Mouse (Mus musculus) skeletal muscle tissue, postnatal 0 days (tissue): Measurements from ENCODE around the gene Pdf. TPM values are rescaled to one million over a fixed set of nuclear protein-coding genes. Genes with fewer than 3 reads are reported as not detected.

ENCODE experiments used
- microRNA-seq, 2 experiments: library from miRNA; unstranded; fragments of <30 nt; microRNA quantifications; one replicate each; pipeline ENCODE4; 2016
- polyA plus RNA-seq: library from polyadenylated mRNA; unstranded; fragments of >200 nt; fragmentation: Nextera tagmentation; extraction: Ambion mirVana; gene quantifications from 2 replicates; pipeline ENCODE4 v1.2.1, GENCODE M21; 2015

Gene Pdf
- polyA plus RNA-seq: 37.3 and 40.0 TPM in 2 replicates

GRCm38 (mm10) chr8:107048061-107048941 lies at the start of gene Pdf:
Gene Pdf, minus strand, starts transcription at chr8:107048614.

GRCm38 (mm10) chr8:107096366-107097036 lies 48.1 kb upstream of the Pdf start, which contains the start of gene Terf2:
Gene Terf2, minus strand, starts transcription at chr8:107096547.

GRCm38 (mm10) chr8:107065511-107066496 lies 17.4 kb upstream of the Pdf start, which contains the start of gene Tmed6:
Gene Tmed6, minus strand, starts transcription at chr8:107065644.

GRCm38 (mm10) chr8:107056076-107056972 lies 7.9 kb upstream of the Pdf start, which contains the start of the genes Cog8 and Nip7:
Gene Cog8, minus strand, starts transcription at chr8:107056689.
Gene Nip7, plus strand, starts transcription at chr8:107056877.

GRCm38 (mm10) chr8:107030650-107031576 lies 17.5 kb downstream of the Pdf start, which contains the start of gene Vps4a:
Gene Vps4a, plus strand, starts transcription at chr8:107031222.

Small RNAs within 50 kb of the gene (microRNA-seq; reads per million reads assigned to microRNA genes)
- gene Mir7075: 0.85 to 1.5 reads per million in 2 experiments

Other genes with a start within 250 kb of the Pdf start
- gene Has3, start 178.4 kb downstream of the Pdf start, polyA plus RNA-seq: 0.05 TPM in 2 replicates
- 24.8 and 25.8 TPM in 2 replicates for gene Utp4, start 155.0 kb downstream of the Pdf start, polyA plus RNA-seq
- 15.0 and 15.3 TPM in 2 replicates for gene Sntb2, start 112.9 kb downstream of the Pdf start, polyA plus RNA-seq
- 51.6 and 55.6 TPM in 2 replicates for gene Vps4a, start 17.4 kb downstream of the Pdf start, polyA plus RNA-seq
- gene Cog8, start 8.1 kb upstream of the Pdf start, polyA plus RNA-seq: 22.5 and 23.6 TPM in 2 replicates
- 37.8 and 42.2 TPM in 2 replicates for gene Nip7, start 8.3 kb upstream of the Pdf start, polyA plus RNA-seq
- not detected in 2 replicates for gene Tmed6, start 17.0 kb upstream of the Pdf start, polyA plus RNA-seq
- gene Terf2, start 47.9 kb upstream of the Pdf start, polyA plus RNA-seq: 9.6 and 10.5 TPM in 2 replicates
- 34.5 and 43.3 TPM in 2 replicates for gene Cyb5b, start 102.0 kb upstream of the Pdf start, polyA plus RNA-seq
- 4.5 and 6.7 TPM in 2 replicates for gene Nfat5, start 244.9 kb upstream of the Pdf start, polyA plus RNA-seq